Mouse (Mus musculus) bone marrow macrophage, adult 2 months (primary cell): ENCODE results near the gene Polr1d. TPM values are rescaled to one million over a fixed set of nuclear protein-coding genes. Genes with fewer than 3 reads are reported as not detected.

Experiments
- H3K27ac ChIP-seq: 2 replicates; pipeline ENCODE4 v1.5.1; 2012; ENCODE audit warnings: low read depth, low read length; ENCODE audit not compliant: insufficient read depth
- H3K4me1 ChIP-seq: 2 replicates; pipeline ENCODE4 v1.6.1; 2012; ENCODE audit warnings: low read length; ENCODE audit not compliant: control insufficient read depth, insufficient read depth
- H3K4me3 ChIP-seq: 2 replicates; pipeline ENCODE4 v1.5.1; 2012; ENCODE audit warnings: mild to moderate bottlenecking, low read length, moderate library complexity; ENCODE audit not compliant: insufficient read depth
- CTCF ChIP-seq: IDR thresholded peaks from 2 replicates; pipeline ENCODE4 v1.5.1; 2012; ENCODE audit warnings: low read depth, mild to moderate bottlenecking, low read length, moderate library complexity
- POLR2A ChIP-seq: IDR thresholded peaks from 2 replicates; pipeline ENCODE4 v1.6.1; 2012; ENCODE audit warnings: mild to moderate bottlenecking, low read depth, low read length, borderline replicate concordance
- polyA plus RNA-seq: library from polyadenylated mRNA; stranded (reverse); fragments of >200 nt; gene quantifications from 2 replicates; pipeline ENCODE4 v1.2.4, GENCODE M21; 2012; ENCODE audit not compliant: missing spikeins, insufficient read depth, insufficient read length

The Polr1d gene
- polyA plus RNA-seq, 1 experiment: 120 TPM

DNA sequence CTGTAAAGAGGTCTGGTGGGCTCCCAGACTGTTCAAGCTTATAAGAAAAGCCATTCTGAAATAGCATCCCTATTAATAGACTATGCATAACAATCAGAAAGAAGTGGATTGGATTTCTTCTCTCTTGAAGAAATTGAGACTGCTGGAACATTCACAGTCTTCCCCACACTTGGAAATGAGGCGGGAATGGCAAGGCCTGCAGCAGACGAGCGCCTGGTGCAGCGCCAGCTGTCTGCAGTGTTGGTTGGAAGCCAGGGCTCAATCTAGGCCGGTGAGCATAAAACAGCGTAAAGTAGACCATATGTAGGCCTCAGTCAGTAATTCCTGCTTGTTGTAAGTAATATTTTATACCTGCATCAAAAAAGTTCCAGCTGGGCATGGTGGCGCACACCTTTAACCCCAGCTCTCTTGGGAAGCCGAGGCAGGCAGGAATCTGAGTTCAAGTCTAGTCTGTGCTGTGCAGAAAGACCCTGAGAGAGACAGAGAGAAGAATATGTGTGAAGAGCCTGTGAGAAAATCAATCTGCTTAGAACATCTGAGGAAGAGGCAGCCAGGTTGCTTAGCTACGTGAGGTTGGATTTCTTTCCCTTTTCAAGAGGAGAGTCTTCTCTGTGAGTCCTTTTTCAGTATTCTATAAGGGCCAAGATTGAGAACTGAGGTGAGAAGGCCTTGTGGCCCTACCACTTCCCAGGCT is 8.5 kb downstream of the Polr1d start:
- Histone ChIP-seq H3K4me1 (peaks cover 5% of the 10 kb centered on the region), H3K4me3 (no peak overlapping the region), H3K27ac (no peak overlapping the region)
- TF ChIP-seq POLR2A: no peak
- no peak for TF ChIP-seq CTCF

DNA sequence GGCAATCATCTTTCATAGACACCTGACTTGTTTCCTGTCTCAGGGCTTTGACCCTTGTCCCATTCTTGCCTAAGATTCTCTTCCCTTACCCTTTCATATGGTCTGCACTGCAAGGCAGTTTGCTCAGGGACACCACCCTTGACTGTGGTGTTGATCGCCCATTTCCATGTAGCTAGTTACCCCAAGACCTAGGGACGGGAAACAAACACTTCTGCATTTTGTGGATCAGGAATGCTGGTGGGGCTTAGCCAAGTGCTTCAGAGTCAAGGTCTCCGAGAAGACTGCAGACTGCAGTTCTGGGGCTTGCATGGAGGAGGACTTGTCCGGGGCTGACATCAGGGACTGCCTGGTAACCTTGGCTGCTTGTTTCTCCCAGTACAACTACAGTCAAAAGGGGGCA is 10.0 kb downstream of the Polr1d start:
- TF ChIP-seq POLR2A (no peak), CTCF (no peak)
- Histone ChIP-seq H3K4me1 (peaks cover 5% of the 10 kb centered on the region), H3K4me3 (no peak overlapping the region), H3K27ac (no peak overlapping the region)

DNA sequence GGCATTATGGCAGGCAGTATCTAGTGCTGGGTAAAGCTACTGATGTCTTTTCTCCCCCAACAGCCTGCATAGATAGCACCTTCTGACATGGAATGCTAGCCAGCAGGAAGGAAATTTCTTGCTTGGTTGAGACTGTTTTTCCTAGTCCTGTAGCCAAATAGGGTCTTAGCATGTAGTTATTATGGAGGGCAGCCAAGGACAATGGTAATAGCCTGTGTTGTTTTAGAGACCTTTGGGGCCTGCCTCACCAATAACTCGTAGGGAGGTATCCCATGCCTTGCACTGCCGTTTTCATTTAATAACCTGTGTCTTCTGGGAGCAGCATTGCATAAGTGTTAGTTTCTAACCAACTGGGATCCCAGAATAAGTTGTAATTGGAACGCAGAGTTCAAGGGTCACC is 13.0 kb downstream of the Polr1d start:
- no peak overlapping the region for H3K4me3 ChIP-seq
- TF ChIP-seq POLR2A: no peak

DNA sequence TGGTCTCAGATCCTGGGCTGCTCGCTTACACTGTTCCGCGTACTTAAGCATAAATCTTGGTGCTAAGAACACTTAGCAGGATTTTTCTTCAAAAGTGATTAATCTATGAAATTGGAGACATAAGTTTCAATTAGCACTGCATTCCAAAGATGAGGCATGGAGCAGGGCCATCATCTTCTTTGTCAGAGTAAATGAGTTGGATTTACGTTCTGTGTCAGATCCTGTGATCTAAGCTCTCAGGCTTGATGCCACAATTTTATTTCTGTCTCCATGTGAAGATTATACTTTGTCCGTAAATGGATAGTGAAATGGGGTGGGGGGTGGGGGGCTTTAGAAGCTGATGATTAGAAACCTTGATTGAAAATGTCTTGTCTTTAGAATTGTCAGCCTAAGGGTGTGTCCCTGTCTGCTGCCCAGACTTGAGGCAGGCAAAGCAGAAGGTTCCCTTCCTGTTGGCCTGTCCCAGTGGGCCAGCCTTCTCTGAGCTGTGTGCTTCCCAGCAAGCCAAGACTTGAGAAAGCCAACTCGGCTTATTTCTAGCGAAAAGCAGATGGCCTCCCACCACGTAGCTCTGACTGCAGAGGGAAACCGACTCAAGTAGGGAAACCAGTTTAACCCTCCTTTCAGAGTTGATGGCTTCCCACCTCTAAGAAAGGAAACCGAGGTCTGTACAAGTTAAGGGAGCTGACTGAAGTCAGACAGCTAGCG is 13.6 kb downstream of the Polr1d start:
- H3K27ac ChIP-seq: no peak overlapping the region
- peaks cover 5% of the 10 kb centered on the region for H3K4me1 ChIP-seq
- TF ChIP-seq CTCF: no peak
- TF ChIP-seq POLR2A: no peak

More for the DNA sequence above, 13.0 kb downstream of the Polr1d start:
- H3K4me1 ChIP-seq: peaks cover 5% of the 10 kb centered on the region
- H3K27ac ChIP-seq: no peak overlapping the region

DNA sequence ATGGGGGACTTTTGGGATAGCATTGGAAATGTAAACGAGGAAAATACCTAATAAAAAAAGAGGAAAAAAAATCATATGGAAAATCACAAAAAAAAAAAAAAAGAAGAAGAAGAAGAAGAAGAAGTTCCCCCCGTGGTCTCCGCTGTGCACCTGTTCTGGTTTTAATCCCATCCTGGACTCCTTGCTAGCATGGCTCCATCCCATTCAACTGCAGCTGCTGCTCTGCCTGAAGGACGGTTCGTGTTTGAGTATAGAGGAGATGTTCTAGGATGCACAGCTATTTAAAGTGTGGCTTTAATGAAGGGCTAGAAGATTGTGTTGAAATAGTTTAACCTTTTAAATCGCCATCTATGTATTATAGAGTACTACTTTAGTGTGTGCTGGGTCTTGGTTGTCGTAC is 15.6 kb downstream of the Polr1d start:
- no peaks in the 10 kb centered on the region for H3K4me1 ChIP-seq
- TF ChIP-seq CTCF (no peak), POLR2A (no peak)
- H3K4me3 ChIP-seq: no peak overlapping the region
- H3K27ac ChIP-seq: no peak overlapping the region

More for the DNA sequence above, 13.6 kb downstream of the Polr1d start:
- no peak overlapping the region for H3K4me3 ChIP-seq

DNA sequence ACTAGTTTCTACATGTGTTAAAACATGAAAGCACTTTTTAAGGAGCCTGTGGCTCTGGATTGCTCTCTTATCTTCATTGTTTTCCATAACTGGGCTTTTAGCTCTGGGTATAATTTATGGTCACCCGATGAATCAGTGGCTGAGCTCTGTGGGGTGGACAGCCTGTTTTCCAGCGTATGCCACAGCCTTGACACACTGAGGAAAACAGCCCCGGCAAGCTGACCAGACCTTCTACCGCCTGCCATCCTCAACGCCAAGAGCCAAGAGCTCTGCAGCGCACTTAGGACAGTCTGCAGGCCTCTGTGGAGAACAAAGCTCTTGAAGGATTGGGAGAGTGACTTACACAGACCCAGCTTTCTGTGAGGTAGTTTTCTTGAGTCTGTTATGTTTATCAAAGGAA is 17.4 kb downstream of the Polr1d start:
- no peak for TF ChIP-seq POLR2A
- Histone ChIP-seq H3K4me3 (no peak overlapping the region), H3K4me1 (no peaks in the 10 kb centered on the region), H3K27ac (no peak overlapping the region)

DNA sequence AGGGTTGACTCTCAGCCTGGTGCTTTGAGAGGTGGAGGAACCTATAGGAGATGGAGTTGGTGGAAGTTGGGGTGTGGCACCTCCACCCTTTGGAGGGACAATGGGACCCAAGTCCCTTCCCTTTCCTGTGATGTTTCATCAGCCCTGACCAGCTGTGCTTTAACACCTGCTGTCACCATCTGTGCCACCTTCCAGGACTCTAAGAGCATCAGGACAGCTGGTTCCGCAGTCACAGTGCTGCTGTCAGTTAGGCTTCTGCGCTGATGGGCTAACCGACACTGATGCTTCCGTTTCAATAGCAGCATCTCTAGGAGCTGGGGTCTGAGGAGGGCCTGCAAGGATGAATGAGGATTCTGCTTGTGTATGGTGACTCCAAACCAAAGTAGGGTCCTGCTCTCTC is 19.7 kb downstream of the Polr1d start:
- Histone ChIP-seq H3K4me1 (no peaks in the 10 kb centered on the region), H3K27ac (no peak overlapping the region), H3K4me3 (no peak overlapping the region)
- no peak for TF ChIP-seq POLR2A
- TF ChIP-seq CTCF: no peak

DNA sequence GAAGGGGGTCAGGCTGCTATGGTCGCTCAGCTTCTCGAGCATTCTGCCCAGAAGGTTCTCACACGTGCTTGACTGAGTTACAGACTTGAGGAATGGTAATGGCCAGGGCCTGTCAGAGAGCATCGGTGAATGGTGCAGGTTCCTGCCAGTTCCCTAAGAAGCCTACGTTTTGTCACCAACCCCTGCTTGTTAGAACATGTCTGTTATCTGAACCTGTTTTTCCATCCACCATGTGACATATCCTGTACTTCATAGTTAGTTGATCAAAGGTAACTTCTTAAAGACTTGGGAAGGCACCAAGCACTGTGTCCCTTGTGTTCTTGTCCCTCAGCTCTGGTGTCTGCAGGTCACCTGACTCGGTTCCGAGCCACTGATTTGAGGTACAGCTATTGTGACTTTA is 21.8 kb downstream of the Polr1d start:
- H3K27ac ChIP-seq: no peak overlapping the region
- no peak overlapping the region for H3K4me3 ChIP-seq
- no peak for TF ChIP-seq POLR2A
- TF ChIP-seq CTCF: no peak
- no peaks in the 10 kb centered on the region for H3K4me1 ChIP-seq

DNA sequence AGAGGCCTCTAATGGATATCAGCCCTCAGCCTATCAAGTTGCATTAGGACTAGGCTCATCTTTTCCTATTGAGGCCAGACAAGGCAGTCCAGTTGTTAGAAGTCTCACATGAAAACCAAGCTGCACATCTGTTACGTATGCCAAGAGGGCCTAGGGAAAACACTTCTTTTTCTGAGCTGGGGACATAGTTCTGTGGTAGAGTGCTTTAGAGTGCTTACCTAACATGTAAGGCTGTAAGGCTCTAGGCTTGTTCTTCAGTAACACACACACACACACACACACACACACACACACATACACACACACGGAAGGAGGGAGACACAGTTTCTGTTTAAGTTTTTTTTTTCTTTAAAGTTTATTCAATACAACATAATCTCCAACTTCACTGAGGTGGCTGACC is 23.3 kb downstream of the Polr1d start:
- TF ChIP-seq CTCF: no peak
- TF ChIP-seq POLR2A: no peak
- H3K4me1 ChIP-seq: no peaks in the 10 kb centered on the region
- H3K27ac ChIP-seq: no peak overlapping the region
- H3K4me3 ChIP-seq: no peak overlapping the region

DNA sequence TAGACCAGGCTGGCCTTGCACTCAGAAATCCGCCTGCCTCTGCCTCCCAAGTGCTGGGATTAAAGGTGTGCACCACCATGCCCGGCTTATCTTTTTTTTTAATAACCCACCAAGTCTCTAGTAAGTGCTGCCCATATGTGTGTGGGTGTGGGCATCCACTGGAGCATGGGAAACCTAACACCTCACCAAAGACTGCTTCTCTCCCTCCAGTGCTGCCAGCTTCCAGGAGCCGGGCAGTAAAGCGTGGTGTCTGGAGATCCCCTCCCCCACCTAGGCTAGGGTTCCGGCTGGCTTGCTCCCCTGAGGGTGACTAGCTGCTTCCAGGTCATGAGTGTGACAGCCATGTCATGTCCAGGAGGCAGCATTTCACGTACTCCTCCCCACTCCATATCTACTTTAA is 25.4 kb downstream of the Polr1d start:
- H3K4me1 ChIP-seq: no peaks in the 10 kb centered on the region
- H3K4me3 ChIP-seq: no peak overlapping the region
- H3K27ac ChIP-seq: no peak overlapping the region
- TF ChIP-seq CTCF (no peak), POLR2A (no peak)

DNA sequence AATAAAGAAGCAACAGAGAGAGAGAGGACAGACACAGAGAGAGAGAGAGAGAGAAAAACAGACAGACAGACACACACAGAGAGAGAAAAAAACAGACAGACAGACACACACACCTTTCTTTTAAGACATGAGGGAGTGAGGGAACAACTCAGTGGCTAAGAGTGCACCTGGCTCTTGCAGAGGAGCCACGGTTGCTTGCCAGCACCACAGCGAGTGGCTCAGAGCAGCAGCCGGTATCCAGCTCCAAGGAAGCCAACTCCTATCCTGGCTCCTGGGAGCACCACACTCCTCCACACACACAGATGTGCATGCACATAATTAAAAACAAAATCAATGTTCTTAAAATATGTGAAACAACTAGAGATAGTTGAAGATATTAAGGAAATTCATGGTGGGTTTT is 30.4 kb downstream of the Polr1d start:
- H3K27ac ChIP-seq: no peak overlapping the region
- no peak for TF ChIP-seq CTCF
- H3K4me3 ChIP-seq: no peak overlapping the region
- no peaks in the 10 kb centered on the region for H3K4me1 ChIP-seq
